In genomic region chr4:82509166-82509767, GRCm38 (mm10) we compare ENCODE assay signal across 8 mouse cellular contexts.
DNase-seq lines count a peak whose midpoint lies in the region; ATAC-seq and TF ChIP-seq lines count a peak whose summit lies in the region.

No protein-coding gene starts in this region.

- intact Hi-C loops in left cerebral cortex, postnatal 4 days (cut with DNase I), result loop anchor here (10.0 kb wide), 2 partner anchors 106 to 204 kb away; no protein-coding TSS in a partner anchor

- WGBS in lung, embryonic 16.5 days, result 22% methylated on average over 2 of the region's 2 CpGs
- WGBS in forebrain, postnatal 0 days, result 14% methylated on average over 2 of the region's 2 CpGs
- 32% methylated on average over 2 of the region's 2 CpGs for WGBS in limb, embryonic 15.5 days
- WGBS in stomach, embryonic 15.5 days, result 37% methylated on average over 2 of the region's 2 CpGs

- DNase-seq in lung, postnatal 4 days, result no peak
- DNase-seq in forebrain, postnatal 0 days, result no peak
- DNase-seq in frontal cortex, postnatal 10 days (ENCODE audit: low spot score in 2 of 2), result no peak
- no peak for DNase-seq in left cerebral cortex, postnatal 4 days
- no peak for DNase-seq in frontal cortex, adult 2 months (ENCODE audit: extremely low spot score in 1 of 2, low spot score in 1 of 2)

- H3K27me3 ChIP-seq in lung, embryonic 16.5 days (ENCODE audit: control insufficient read depth, insufficient read depth, low read depth, low read length), result no peaks in the 10 kb centered on the region
- no peaks in the 10 kb centered on the region for H3K27me3 ChIP-seq in forebrain, postnatal 0 days (ENCODE audit: insufficient read depth, low read length)
- H3K27me3 ChIP-seq in limb, embryonic 15.5 days, result no peaks in the 10 kb centered on the region
- no peaks in the 10 kb centered on the region for H3K27me3 ChIP-seq in stomach, embryonic 15.5 days (replicated peaks)

- no peak for ATAC-seq in lung, embryonic 16.5 days (ENCODE audit: low read depth)
- no peak for ATAC-seq in forebrain, postnatal 0 days
- ATAC-seq in limb, embryonic 15.5 days (ENCODE audit: insufficient number of reproducible peaks, low FRiP score, low TSS enrichment, low read depth), result no peak
- no peak for ATAC-seq in stomach, embryonic 15.5 days (ENCODE audit: insufficient read depth, low FRiP score, low read depth)

- H3K4me1 ChIP-seq in lung, embryonic 16.5 days (replicated peaks; ENCODE audit: control insufficient read depth, insufficient read depth, low read length), result peaks cover 34% of the 10 kb centered on the region
- peaks cover 6% of the 10 kb centered on the region; the same call in 1 of the 2 replicates for H3K4me1 ChIP-seq in forebrain, postnatal 0 days (ENCODE audit: insufficient read depth)
- peaks cover 47% of the 10 kb centered on the region for H3K4me1 ChIP-seq in limb, embryonic 15.5 days
- H3K4me1 ChIP-seq in stomach, embryonic 15.5 days, result peaks cover 10% of the 10 kb centered on the region; the same call in 1 of the 2 replicates

- H3K9ac ChIP-seq in lung, embryonic 16.5 days (ENCODE audit: low read length), result peak overlapping the region; percentile 100
- peak overlapping the region; percentile 92 for H3K9ac ChIP-seq in forebrain, postnatal 0 days
- H3K9ac ChIP-seq in limb, embryonic 15.5 days, result no peak overlapping the region
- no peak overlapping the region for H3K9ac ChIP-seq in stomach, embryonic 15.5 days

- peak overlapping the region; percentile 98 for H3K4me3 ChIP-seq in lung, embryonic 16.5 days (ENCODE audit: low read length)
- peak overlapping the region; percentile 79 for H3K4me3 ChIP-seq in forebrain, postnatal 0 days (ENCODE audit: low read depth, low read length)
- H3K4me3 ChIP-seq in limb, embryonic 15.5 days, result peak overlapping the region; percentile 93
- H3K4me3 ChIP-seq in stomach, embryonic 15.5 days (replicated peaks), result no peak overlapping the region

- H3K27ac ChIP-seq in lung, embryonic 16.5 days (ENCODE audit: low read length), result peak overlapping the region; percentile 100
- H3K27ac ChIP-seq in forebrain, postnatal 0 days (ENCODE audit: low read depth, low read length), result peak overlapping the region; percentile 100
- H3K27ac ChIP-seq in limb, embryonic 15.5 days, result peak overlapping the region; percentile 100
- peak overlapping the region; percentile 100 for H3K27ac ChIP-seq in stomach, embryonic 15.5 days

- no peaks in the 10 kb centered on the region for H3K9me3 ChIP-seq in lung, embryonic 16.5 days (ENCODE audit: control insufficient read depth, low read length)
- H3K9me3 ChIP-seq in forebrain, postnatal 0 days (ENCODE audit: low read length), result no peaks in the 10 kb centered on the region
- no peaks in the 10 kb centered on the region for H3K9me3 ChIP-seq in limb, embryonic 15.5 days
- H3K9me3 ChIP-seq in stomach, embryonic 15.5 days, result no peaks in the 10 kb centered on the region

- no peak for TF ChIP-seq CTCF in forebrain, postnatal 0 days (IDR thresholded peaks at IDR 0.05; ENCODE audit: low read depth)

- H3K36me3 ChIP-seq in lung, embryonic 16.5 days (ENCODE audit: control insufficient read depth, insufficient read depth, low read length), result no peaks in the 10 kb centered on the region
- no peaks in the 10 kb centered on the region for H3K36me3 ChIP-seq in forebrain, postnatal 0 days (ENCODE audit: insufficient read depth)
- H3K36me3 ChIP-seq in limb, embryonic 15.5 days, result no peaks in the 10 kb centered on the region
- H3K36me3 ChIP-seq in stomach, embryonic 15.5 days, result no peaks in the 10 kb centered on the region

- H3K4me2 ChIP-seq in lung, embryonic 16.5 days (ENCODE audit: low read depth, low read length), result peak overlapping the region; percentile 98
- H3K4me2 ChIP-seq in forebrain, postnatal 0 days (ENCODE audit: low read depth), result peak overlapping the region; percentile 92
- H3K4me2 ChIP-seq in limb, embryonic 15.5 days, result peak overlapping the region; percentile 33
- peak overlapping the region; percentile 33 for H3K4me2 ChIP-seq in stomach, embryonic 15.5 days

Comparison
In these comparisons a context has a peak if more than half of its experiments do, and no peak if none do; other contexts are left out.
1. H3K4me2 ChIP-seq: peak in every context shown above with its lines; median percentile 98 in lung, embryonic 16.5 days; 92 in forebrain, postnatal 0 days; 33 in limb, embryonic 15.5 days; 33 in stomach, embryonic 15.5 days.
2. H3K9ac ChIP-seq: peak in lung, embryonic 16.5 days (single experiment) and forebrain, postnatal 0 days (single experiment); none in limb, embryonic 15.5 days (single experiment) and stomach, embryonic 15.5 days (single experiment).
3. Peak in every context shown above with its lines, with median percentiles within 50 percentile points of each other: H3K27ac ChIP-seq.